Mouse (Mus musculus) liver, adult 2 months (tissue): ENCODE measurements around the gene Ldlr. TPM values are rescaled to one million over a fixed set of nuclear protein-coding genes. Genes with fewer than 3 reads are reported as not detected.

Source experiments
- DNase-seq: peaks from one replicate; pipeline ENCODE4 v3.0.0-alpha.2; 2011; ENCODE audit warnings: low read depth, low spot score; ENCODE audit errors: extremely low read depth
- H3K27ac ChIP-seq: fragments of 200-500 bp; replicated peaks from 2 replicates; pipeline ENCODE4 v1.5.1; 2012; ENCODE audit warnings: low read depth, mild to moderate bottlenecking, control low read depth, inconsistent platforms, low read length; ENCODE audit not compliant: insufficient read depth
- H3K27me3 ChIP-seq: fragments of 200-500 bp; 2 replicates; pipeline ENCODE4 v1.6.1; 2012; ENCODE audit warnings: mild to moderate bottlenecking, moderate library complexity, low read length, inconsistent platforms; ENCODE audit not compliant: control insufficient read depth, insufficient read depth
- H3K36me3 ChIP-seq: fragments of 200-500 bp; 2 replicates; pipeline ENCODE4 v1.6.1; 2012; ENCODE audit warnings: low read length, inconsistent platforms; ENCODE audit not compliant: control insufficient read depth, insufficient read depth
- H3K4me1 ChIP-seq: fragments of 200-500 bp; 2 replicates; pipeline ENCODE4 v1.6.1; 2011; ENCODE audit warnings: low read length; ENCODE audit not compliant: control insufficient read depth, insufficient read depth
- H3K4me3 ChIP-seq: fragments of 200-500 bp; 2 replicates; pipeline ENCODE4 v1.5.1; 2011; ENCODE audit warnings: low read depth, mild to moderate bottlenecking, control low read depth, low read length, moderate library complexity; ENCODE audit not compliant: insufficient read depth
- H3K79me2 ChIP-seq: fragments of 200-500 bp; 2 replicates; pipeline ENCODE4 v1.6.1; 2012; ENCODE audit warnings: inconsistent platforms, mild to moderate bottlenecking, low read length, moderate library complexity; ENCODE audit not compliant: control insufficient read depth, insufficient read depth
- H3K9ac ChIP-seq: fragments of 200-500 bp; 2 replicates; pipeline ENCODE4 v1.6.1; 2012; ENCODE audit warnings: low read depth, mild to moderate bottlenecking, control low read depth, inconsistent platforms, low read length
- CTCF ChIP-seq: fragments of 200-500 bp; IDR thresholded peaks from 2 replicates; pipeline ENCODE4 v1.5.1; 2011; ENCODE audit warnings: low read depth, low read length, control low read depth
- POLR2A ChIP-seq: fragments of 200-500 bp; IDR thresholded peaks from 2 replicates; pipeline ENCODE4 v1.6.1; 2011; ENCODE audit warnings: low read length, control low read depth; ENCODE audit not compliant: insufficient read depth; ENCODE audit errors: extremely low read depth
- WGBS: fragments of 180-500 bp; shearing (Covaris S2); methylation state at CpG from one replicate; pipeline ENCODE4 v1.1.7; 2018; 5-methylcytosine and 5-hydroxymethylcytosine counted together
- polyA plus RNA-seq: library from polyadenylated mRNA; depleted of rRNA; stranded (reverse); fragments of >200 nt; gene quantifications from 2 replicates; pipeline ENCODE4 v1.2.3, GENCODE M21; 2012
- total RNA-seq: library from RNA; depleted of rRNA; stranded (reverse); fragments of >200 nt; gene quantifications from 2 replicates; pipeline ENCODE4 v1.2.3, GENCODE M21; 2014

Gene Ldlr
- total and polyA plus RNA-seq, 2 experiments, result 61.4 to 105 TPM

DNA sequence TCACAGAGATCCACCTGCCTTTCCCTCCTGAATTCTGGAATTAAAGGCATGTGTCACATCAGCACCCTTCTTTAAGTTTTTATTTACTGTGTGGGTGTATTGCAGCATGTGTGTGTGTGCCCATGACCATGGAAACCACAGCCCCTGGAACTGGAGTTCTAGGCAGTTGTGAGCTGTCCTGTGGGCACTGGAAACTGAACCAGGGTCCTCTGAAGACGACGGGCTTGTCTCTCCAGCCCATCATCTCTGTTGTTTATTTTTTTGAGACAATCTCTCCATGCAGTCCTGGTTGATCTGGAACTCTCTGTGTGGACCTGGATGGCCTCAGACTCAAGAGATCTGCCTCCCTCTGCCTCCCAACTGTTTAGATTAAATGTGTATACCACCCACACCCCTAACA lies 6.3 kb upstream of the Ldlr start:
- Histone ChIP-seq H3K36me3 (no peaks in the 10 kb centered on the region), H3K27me3 (no peaks in the 10 kb centered on the region), H3K4me3 (no peak overlapping the region), H3K9ac (no peak overlapping the region), H3K27ac (no peak overlapping the region), H3K4me1 (peaks cover 8% of the 10 kb centered on the region), H3K79me2 (no peaks in the 10 kb centered on the region)
- DNase-seq, result no peak
- TF ChIP-seq CTCF (no peak), POLR2A (no peak)
- 96% methylated on average over 2 of the region's 2 CpGs for WGBS

DNA sequence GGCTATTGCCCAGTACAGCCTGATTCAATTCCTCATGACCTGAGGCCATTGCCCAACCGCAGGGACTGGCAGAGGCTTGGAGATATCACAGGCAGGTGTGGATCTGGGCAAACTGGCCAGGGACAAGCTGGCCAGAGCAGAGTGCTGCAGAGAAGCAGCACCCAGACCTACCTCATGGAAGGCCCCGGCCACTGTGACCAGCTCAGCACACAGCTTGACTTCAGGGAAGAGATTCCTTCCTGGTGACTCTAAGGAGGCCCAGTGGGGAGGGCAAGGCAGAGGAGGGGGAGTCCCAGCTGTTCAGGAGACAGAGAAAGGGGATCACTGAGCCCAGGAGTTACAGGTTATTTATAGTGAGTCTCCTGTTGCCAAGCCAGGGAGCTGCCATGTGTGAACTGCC lies 2.2 kb upstream of the Ldlr start:
- 0 out of 2 replicates have a peak, but pooled peaks have one; percentile 3 for TF ChIP-seq CTCF
- TF ChIP-seq POLR2A, result peak; percentile 66
- Histone ChIP-seq H3K27ac (peak overlapping the region; percentile 83), H3K4me3 (no peak overlapping the region), H3K36me3 (no peaks in the 10 kb centered on the region), H3K79me2 (peaks cover 15% of the 10 kb centered on the region), H3K4me1 (peaks cover 10% of the 10 kb centered on the region), H3K9ac (peak overlapping the region; percentile 64), H3K27me3 (no peaks in the 10 kb centered on the region)
- WGBS, result 24% methylated on average over 2 of the region's 2 CpGs
- peak; percentile 95 for DNase-seq

DNA sequence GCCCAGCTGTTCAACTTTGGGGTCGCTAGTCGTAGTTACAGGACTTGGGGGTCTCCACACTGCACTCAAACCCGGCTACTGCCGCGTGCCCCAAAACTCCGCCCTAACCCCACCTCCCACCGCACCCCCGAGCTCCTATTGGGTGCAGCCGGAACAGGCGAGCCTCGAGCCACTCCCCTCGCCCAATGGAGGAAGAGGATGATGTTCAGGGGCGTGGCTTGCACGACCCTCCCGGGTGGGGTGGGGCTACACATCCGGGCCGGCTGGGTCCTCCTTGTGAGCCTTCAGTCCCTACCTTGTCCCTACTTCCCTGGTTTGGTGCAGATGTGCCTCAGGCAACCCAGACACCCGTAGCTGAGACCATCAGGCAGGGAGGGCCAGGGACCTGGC lies 859 bp downstream of the Ldlr start:
- Histone ChIP-seq H3K27ac (peak overlapping the region; percentile 96), H3K4me1 (peaks cover 27% of the 10 kb centered on the region), H3K79me2 (peaks cover 30% of the 10 kb centered on the region), H3K27me3 (no peaks in the 10 kb centered on the region), H3K4me3 (peak overlapping the region; percentile 82), H3K36me3 (no peaks in the 10 kb centered on the region), H3K9ac (peak overlapping the region; percentile 93)
- 2% methylated on average over 18 of the region's 18 CpGs for WGBS
- peak; percentile 85 for DNase-seq
- TF ChIP-seq CTCF, result no peak
- peak; percentile 89 for TF ChIP-seq POLR2A

DNA sequence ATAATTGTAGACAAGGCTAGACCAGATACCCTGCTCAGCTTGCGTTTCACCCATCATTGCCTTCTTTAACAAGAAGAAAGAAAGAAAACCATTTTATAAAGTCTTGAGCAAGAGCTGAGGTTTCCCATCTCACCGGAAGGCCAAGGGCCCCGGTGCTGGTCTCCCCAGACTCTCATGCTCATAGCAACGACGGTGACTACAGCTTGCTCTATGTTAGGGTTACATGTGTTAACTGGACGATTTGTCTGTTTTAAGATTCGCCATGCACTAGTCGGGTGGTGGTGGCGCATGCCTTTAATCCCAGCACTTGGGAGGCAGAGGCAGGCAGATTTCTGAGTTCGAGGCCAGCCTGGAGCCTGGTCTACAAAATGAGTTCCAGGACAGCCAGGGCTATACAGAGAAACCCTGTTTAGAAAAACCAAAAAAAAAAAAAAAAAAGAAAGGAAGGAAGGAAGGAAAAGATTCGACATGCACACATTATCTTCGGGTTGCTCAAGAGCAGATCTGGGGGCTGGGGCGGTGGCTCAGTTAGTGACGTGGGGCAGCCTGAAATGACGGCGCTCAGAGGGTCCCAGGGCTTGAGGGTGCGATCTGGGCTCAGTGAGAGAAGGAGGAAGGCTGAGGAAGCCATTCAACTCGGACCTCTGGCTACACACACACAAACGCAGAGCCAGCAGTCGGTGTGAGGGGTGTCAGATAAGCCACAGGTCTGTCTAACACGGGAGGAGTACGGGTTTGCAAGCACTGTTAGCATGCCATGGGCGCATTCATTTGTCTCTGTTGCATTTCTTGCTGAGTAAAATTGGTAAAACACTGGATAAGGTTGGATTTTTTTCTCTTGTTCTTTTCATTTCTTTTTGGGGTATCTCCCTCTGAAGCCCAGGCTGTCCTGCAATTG lies 2.2 kb downstream of the Ldlr start:
- peak overlapping the region; percentile 82 for H3K4me3 ChIP-seq
- TF ChIP-seq POLR2A (no peak), CTCF (no peak)
- H3K27ac ChIP-seq, result peak overlapping the region; percentile 87
- H3K36me3 ChIP-seq, result peaks cover 3% of the 10 kb centered on the region; the same call in 1 of the 2 replicates
- 19% methylated on average over 23 of the region's 23 CpGs for WGBS
- H3K4me1 ChIP-seq, result peaks cover 34% of the 10 kb centered on the region
- peak overlapping the region; percentile 93 for H3K9ac ChIP-seq
- no peak for DNase-seq
- no peaks in the 10 kb centered on the region for H3K27me3 ChIP-seq
- peaks cover 37% of the 10 kb centered on the region for H3K79me2 ChIP-seq

GRCm38 (mm10) chr9:21726218-21726975 lies 3.1 kb downstream of the Ldlr start:
- 26% methylated on average over 14 of the region's 14 CpGs for WGBS
- DNase-seq, result peak; percentile 96
- Histone ChIP-seq H3K4me1 (peaks cover 32% of the 10 kb centered on the region), H3K36me3 (peaks cover 11% of the 10 kb centered on the region), H3K27me3 (no peaks in the 10 kb centered on the region), H3K4me3 (peak overlapping the region; percentile 40), H3K9ac (peak overlapping the region; percentile 93), H3K79me2 (peaks cover 43% of the 10 kb centered on the region), H3K27ac (peak overlapping the region; percentile 89)
- no peak for TF ChIP-seq POLR2A
- no peak for TF ChIP-seq CTCF
